Mouse (Mus musculus): ENCODE data around the gene Olfr686. TPM values are rescaled to one million over a fixed set of nuclear protein-coding genes. Genes with fewer than 3 reads are reported as not detected.

The Olfr686 gene
- not detected in 2 replicates for polyA plus RNA-seq (2015; fragmentation: Nextera tagmentation; extraction: Ambion mirVana)

DNA sequence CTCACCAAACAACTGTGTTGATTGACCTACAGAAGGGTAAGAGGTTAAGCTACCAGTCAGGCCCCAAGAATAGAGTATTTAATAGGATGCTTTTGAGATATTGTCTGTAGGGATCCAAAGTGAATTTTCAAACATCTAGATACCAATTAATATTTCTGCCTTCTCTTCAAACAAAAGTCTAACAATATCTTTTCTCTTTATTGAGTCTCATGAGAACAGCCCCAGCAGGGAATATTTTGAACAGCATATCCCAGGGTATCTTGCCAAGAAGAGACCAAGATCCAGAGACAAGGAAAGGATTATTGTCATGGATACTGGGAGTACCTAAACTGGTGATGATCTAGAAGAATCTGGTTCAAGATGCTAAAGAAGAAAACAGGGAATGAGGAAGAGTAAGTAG lies at the start of gene Olfr686:
Gene Olfr686, minus strand, starts transcription at position 101 of the 400 bp plus-strand sequence.
- no peaks in the 10 kb centered on the region for H3K9me3 ChIP-seq (replicated peaks)
- no peak for ATAC-seq (ENCODE audit: low read depth)
- no peak within 1 kb of the TSS for H3K9ac ChIP-seq
- no peak within 1 kb of the TSS for H3K4me3 ChIP-seq (replicated peaks)
- H3K36me3 ChIP-seq: no peaks in the 10 kb centered on the region
- no peaks in the 10 kb centered on the region for H3K4me1 ChIP-seq (replicated peaks)
- H3K4me2 ChIP-seq: no peak within 1 kb of the TSS
- no peaks in the 10 kb centered on the region for H3K27me3 ChIP-seq
- H3K27ac ChIP-seq: no peak within 1 kb of the TSS
- no peak for DNase-seq

DNA sequence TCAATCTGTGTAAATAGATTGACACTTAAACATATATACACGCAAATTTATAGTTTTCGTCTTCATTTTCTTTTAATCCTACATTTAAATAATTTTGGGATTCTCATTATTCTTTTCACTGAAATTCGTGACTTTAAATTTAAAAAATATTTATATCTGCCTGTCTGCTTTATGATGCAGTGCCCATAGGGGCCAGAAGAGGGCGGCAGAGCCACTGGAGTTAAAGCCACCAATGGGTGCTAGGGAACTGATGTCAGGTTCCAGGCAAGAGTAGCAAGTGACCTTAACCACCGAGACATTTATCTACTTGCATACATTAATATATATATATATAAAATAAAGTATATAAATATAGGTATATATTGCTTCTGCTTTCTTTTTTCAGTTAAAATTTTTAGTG lies 49.4 kb upstream of the Olfr686 start:
- no peaks in the 10 kb centered on the region for H3K9me3 ChIP-seq (replicated peaks)
- H3K4me3 ChIP-seq (replicated peaks): no peak overlapping the region
- H3K4me2 ChIP-seq: no peak overlapping the region
- ATAC-seq (ENCODE audit: low read depth) (no peak), DNase-seq (no peak)
- WGBS (ENCODE audit: insufficient replicate concordance): 42% methylated on average over 5 of the region's 5 CpGs
- no peaks in the 10 kb centered on the region for H3K4me1 ChIP-seq (replicated peaks)
- H3K27ac ChIP-seq: no peak overlapping the region
- no peaks in the 10 kb centered on the region for H3K36me3 ChIP-seq
- H3K27me3 ChIP-seq: no peaks in the 10 kb centered on the region
- H3K9ac ChIP-seq: no peak overlapping the region

DNA sequence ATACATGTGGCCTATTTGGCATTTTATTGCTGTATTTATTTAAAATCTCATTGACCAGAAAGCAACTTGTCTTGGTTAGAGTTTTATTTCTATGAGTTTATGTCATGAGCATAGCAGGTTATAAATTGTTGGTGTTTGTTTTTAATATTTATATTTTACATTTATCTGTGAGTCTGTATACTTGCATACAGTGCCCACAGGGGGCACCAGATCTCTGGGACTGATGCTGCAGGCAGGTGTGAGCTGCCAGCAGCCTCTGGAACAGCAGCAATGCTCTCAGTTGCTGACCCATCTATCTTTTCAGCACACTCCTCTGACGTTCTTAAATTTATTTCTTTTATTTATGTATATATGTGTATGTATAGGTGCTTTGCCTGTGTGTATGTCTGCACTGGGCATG lies 40.9 kb upstream of the Olfr686 start:
- Histone ChIP-seq H3K27ac (no peak overlapping the region), H3K27me3 (no peaks in the 10 kb centered on the region), H3K4me1 (replicated peaks) (no peaks in the 10 kb centered on the region), H3K9ac (no peak overlapping the region), H3K4me2 (no peak overlapping the region), H3K36me3 (no peaks in the 10 kb centered on the region), H3K4me3 (replicated peaks) (no peak overlapping the region), H3K9me3 (replicated peaks) (no peaks in the 10 kb centered on the region)
- DNase-seq (no peak), ATAC-seq (ENCODE audit: low read depth) (no peak)
- 13% methylated on average over 1 of the region's 1 CpGs for WGBS (ENCODE audit: insufficient replicate concordance)

DNA sequence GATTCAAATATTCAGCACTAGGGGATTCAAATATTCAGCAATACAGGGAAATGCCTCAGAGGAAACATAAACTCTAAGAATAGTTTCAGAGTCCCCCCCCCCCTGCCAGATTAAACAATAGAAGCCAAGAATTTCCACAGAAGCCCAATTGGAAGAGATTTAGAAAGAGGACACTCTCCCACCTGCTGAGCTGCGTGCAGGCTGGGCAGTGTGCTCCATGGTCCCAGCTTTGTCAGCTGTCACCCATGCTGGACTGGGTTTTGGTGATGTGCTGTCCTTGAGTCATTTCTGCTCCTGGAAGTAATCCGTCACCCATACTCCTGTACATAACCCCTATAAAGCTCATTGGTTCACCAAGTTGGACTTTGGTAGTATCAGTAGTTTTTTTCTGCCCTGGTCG lies 40.4 kb upstream of the Olfr686 start:
- DNase-seq (no peak), ATAC-seq (ENCODE audit: low read depth) (no peak)
- no peaks in the 10 kb centered on the region for H3K4me1 ChIP-seq (replicated peaks)
- H3K4me2 ChIP-seq: no peak overlapping the region
- H3K27ac ChIP-seq: no peak overlapping the region
- no peaks in the 10 kb centered on the region for H3K36me3 ChIP-seq
- H3K4me3 ChIP-seq (replicated peaks): no peak overlapping the region
- no peaks in the 10 kb centered on the region for H3K27me3 ChIP-seq
- no peak overlapping the region for H3K9ac ChIP-seq
- WGBS (ENCODE audit: insufficient replicate concordance): 67% methylated on average over 3 of the region's 3 CpGs
- no peaks in the 10 kb centered on the region for H3K9me3 ChIP-seq (replicated peaks)

DNA sequence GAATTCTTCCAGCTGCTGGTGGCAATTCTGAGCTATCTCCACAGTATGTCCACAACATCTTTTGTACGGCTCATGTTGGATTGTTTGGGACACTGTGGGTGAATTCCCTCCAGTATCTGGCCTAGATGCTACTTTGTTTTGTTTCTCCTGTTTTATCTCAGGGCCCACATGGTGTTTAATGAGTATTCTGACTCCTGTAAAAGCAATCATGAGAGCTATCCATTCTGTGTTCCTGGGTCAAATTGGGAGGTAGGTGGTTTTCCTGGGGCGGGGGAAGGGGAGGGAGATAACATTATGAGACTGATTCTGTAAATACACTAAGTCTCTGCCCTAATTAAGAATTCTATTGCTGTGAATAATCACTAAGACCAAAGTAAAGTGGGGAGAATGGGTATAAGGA lies 22.1 kb upstream of the Olfr686 start:
- no peaks in the 10 kb centered on the region for H3K36me3 ChIP-seq
- ATAC-seq (ENCODE audit: low read depth) (no peak), DNase-seq (no peak)
- no peak overlapping the region for H3K27ac ChIP-seq
- no peak overlapping the region for H3K4me2 ChIP-seq
- H3K4me1 ChIP-seq (replicated peaks): 0 out of 2 replicates have a peak, but pooled peaks cover 3% of the 10 kb centered on the region
- WGBS (ENCODE audit: insufficient replicate concordance): 69% methylated on average over 2 of the region's 2 CpGs
- H3K9me3 ChIP-seq (replicated peaks): no peaks in the 10 kb centered on the region
- no peaks in the 10 kb centered on the region for H3K27me3 ChIP-seq
- no peak overlapping the region for H3K4me3 ChIP-seq (replicated peaks)
- H3K9ac ChIP-seq: no peak overlapping the region

DNA sequence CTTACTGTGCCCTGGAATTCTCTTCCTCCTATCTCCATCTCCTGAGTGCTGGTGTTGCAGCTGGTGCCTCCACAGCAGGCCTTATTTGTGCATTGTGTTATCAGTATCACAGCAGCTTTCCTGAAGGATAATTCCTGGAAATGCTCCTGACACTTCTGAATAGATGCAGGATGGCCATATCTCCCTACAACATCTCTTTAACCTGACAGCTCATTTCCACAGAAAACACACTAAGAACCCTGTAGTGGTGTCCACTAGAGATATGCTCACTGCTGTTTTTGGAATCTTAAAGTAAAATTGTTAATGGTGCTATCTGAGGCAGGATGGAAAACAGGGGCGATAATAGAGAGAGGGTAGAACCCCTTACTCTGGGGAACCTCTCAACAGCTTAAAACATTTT lies 20.9 kb upstream of the Olfr686 start:
- DNase-seq: no peak
- H3K27ac ChIP-seq: no peak overlapping the region
- 50% methylated on average over 1 of the region's 1 CpGs for WGBS (ENCODE audit: insufficient replicate concordance)
- H3K36me3 ChIP-seq: no peaks in the 10 kb centered on the region
- peak; percentile 41; the same call in 1 of the 2 replicates for ATAC-seq (ENCODE audit: low read depth)
- no peaks in the 10 kb centered on the region for H3K27me3 ChIP-seq
- H3K4me1 ChIP-seq (replicated peaks): 0 out of 2 replicates have a peak, but pooled peaks cover 3% of the 10 kb centered on the region
- H3K4me3 ChIP-seq (replicated peaks): no peak overlapping the region
- no peak overlapping the region for H3K4me2 ChIP-seq
- no peaks in the 10 kb centered on the region for H3K9me3 ChIP-seq (replicated peaks)
- H3K9ac ChIP-seq: no peak overlapping the region

DNA sequence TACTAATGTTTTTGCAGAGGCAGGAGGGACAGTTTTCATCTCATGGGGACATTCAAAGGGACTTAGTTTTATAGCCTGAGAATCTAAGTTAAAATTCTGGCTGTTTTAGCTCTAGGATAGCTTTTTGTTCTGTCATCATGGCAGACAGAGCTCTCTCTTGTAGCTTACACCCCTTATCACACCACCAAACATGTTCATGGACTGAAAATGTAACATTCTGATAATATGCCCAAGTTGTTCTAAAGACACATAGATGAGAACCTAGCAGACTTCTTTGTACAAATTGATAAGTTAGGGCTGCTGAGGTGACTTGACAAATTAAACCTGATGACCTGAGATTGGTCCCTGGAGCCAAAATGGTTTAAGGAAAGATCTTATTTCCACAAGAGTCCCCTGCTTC lies 19.4 kb upstream of the Olfr686 start:
- no peaks in the 10 kb centered on the region for H3K9me3 ChIP-seq (replicated peaks)
- ATAC-seq (ENCODE audit: low read depth) (peak; percentile 81), DNase-seq (no peak)
- H3K36me3 ChIP-seq: no peaks in the 10 kb centered on the region
- H3K4me3 ChIP-seq (replicated peaks): no peak overlapping the region
- no peaks in the 10 kb centered on the region for H3K27me3 ChIP-seq
- no peak overlapping the region for H3K4me2 ChIP-seq
- 0 out of 2 replicates have a peak, but pooled peaks cover 3% of the 10 kb centered on the region for H3K4me1 ChIP-seq (replicated peaks)
- no peak overlapping the region for H3K27ac ChIP-seq
- no peak overlapping the region for H3K9ac ChIP-seq

DNA sequence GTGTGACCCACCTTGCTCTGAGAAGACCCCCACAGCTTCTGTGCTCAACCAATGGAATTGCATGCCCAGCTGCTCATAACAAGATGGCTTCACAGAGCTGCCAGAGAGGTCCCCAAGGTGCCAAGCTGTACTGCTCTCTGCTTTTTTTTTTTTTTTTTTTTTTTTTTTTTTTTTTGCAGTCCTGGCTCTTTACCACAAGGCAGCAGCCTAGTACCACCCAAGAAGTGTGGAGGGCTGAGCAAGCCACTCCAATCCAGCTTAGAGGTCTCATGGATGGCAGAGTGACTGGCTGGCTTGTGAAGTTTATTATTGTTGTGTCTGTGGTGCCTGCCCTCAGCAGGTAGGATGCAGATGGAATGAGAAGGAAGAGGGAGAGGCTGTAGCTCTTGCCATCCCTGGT lies 18.8 kb upstream of the Olfr686 start:
- Histone ChIP-seq H3K9me3 (replicated peaks) (no peaks in the 10 kb centered on the region), H3K4me2 (no peak overlapping the region), H3K27ac (no peak overlapping the region), H3K36me3 (no peaks in the 10 kb centered on the region), H3K4me3 (replicated peaks) (no peak overlapping the region), H3K9ac (no peak overlapping the region), H3K4me1 (replicated peaks) (0 out of 2 replicates have a peak, but pooled peaks cover 3% of the 10 kb centered on the region), H3K27me3 (no peaks in the 10 kb centered on the region)
- DNase-seq (no peak), ATAC-seq (ENCODE audit: low read depth) (no peak; the same call in 1 of the 2 replicates)

DNA sequence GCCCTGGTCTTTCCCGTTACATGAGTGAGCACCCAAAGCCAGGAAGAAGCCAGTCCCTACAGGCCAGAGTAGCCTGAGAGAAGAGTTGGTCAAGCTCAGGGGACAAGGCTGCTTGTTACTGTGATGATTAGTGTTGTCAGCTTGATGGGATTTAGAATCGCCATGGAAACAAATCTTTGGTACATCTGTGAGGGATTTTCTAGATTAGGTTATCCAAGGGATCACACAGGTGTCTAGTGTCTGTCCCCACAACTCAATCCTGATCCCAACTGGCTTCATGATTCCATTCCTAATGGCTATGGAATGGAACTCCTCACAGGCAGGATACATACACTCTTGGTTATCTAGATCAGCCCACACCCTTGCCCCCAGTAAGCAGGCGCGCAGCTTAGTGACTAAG lies 11.0 kb upstream of the Olfr686 start:
- no peak overlapping the region for H3K4me2 ChIP-seq
- DNase-seq (no peak), ATAC-seq (ENCODE audit: low read depth) (no peak)
- no peak overlapping the region for H3K27ac ChIP-seq
- WGBS (ENCODE audit: insufficient replicate concordance): 66% methylated on average over 4 of the region's 4 CpGs
- H3K9ac ChIP-seq: no peak overlapping the region
- no peak overlapping the region for H3K4me3 ChIP-seq (replicated peaks)
- no peaks in the 10 kb centered on the region for H3K4me1 ChIP-seq (replicated peaks)
- H3K27me3 ChIP-seq: no peaks in the 10 kb centered on the region
- H3K9me3 ChIP-seq (replicated peaks): no peaks in the 10 kb centered on the region
- H3K36me3 ChIP-seq: no peaks in the 10 kb centered on the region

DNA sequence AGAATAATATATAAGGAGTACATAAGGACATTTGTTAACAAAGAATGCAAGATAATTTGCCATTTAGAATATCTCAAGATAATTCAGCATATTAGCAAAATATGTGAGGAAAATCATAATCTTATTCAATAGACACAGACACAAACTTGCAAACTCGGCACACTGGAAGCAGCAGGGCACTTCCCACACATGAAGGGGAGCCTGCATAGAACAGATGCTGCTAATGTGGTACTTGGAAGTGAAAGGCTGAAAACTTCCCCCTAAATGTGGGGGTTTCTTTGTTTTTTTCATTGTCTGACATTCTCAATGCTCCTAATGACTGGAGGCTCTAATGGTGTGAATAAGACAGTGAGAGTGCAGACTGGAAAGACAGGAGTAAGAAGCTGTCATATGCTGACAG lies 7.5 kb upstream of the Olfr686 start:
- 37% methylated on average over 1 of the region's 1 CpGs for whole genome bisulfite sequencing (ENCODE audit: insufficient replicate concordance)
- no peak overlapping the region for H3K4me3 ChIP-seq (replicated peaks)
- DNase-seq (no peak), ATAC-seq (ENCODE audit: low read depth) (no peak)
- no peaks in the 10 kb centered on the region for H3K9me3 ChIP-seq (replicated peaks)
- H3K36me3 ChIP-seq: no peaks in the 10 kb centered on the region
- H3K4me2 ChIP-seq: no peak overlapping the region
- no peaks in the 10 kb centered on the region for H3K4me1 ChIP-seq (replicated peaks)
- no peak overlapping the region for H3K9ac ChIP-seq
- H3K27me3 ChIP-seq: no peaks in the 10 kb centered on the region
- H3K27ac ChIP-seq: no peak overlapping the region

DNA sequence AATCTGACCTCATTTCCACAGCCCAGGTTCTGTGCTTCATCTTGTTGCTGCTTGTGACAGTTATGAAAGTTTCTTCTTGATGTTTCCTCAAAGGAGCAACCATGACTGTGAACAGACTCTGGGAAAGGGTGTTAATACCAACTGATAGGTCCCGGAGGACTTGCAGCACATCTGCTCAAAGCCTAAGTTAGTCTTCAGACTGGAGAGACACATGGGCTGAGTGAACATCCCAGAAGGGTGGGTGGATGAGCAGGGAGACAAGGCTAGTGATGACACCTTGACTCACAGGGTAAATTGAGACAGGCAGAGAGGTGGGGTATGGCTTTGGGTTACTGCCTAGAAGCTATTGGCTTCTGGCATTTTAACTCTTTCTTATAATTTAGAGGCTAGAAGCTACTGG lies 21.4 kb downstream of the Olfr686 start, which contains the start of gene Olfr685:
Gene Olfr685, minus strand, starts transcription at position 101 of the 400 bp plus-strand sequence.
- Histone ChIP-seq H3K4me1 (replicated peaks) (no peaks in the 10 kb centered on the region), H3K4me3 (replicated peaks) (no peak within 1 kb of the TSS), H3K36me3 (no peaks in the 10 kb centered on the region), H3K27ac (no peak within 1 kb of the TSS), H3K4me2 (no peak within 1 kb of the TSS), H3K27me3 (no peaks in the 10 kb centered on the region), H3K9me3 (replicated peaks) (no peaks in the 10 kb centered on the region), H3K9ac (no peak within 1 kb of the TSS)
- WGBS (ENCODE audit: insufficient replicate concordance): 71% methylated on average over 1 of the region's 1 CpGs
- no peak for ATAC-seq (ENCODE audit: low read depth)
- DNase-seq: no peak

DNA sequence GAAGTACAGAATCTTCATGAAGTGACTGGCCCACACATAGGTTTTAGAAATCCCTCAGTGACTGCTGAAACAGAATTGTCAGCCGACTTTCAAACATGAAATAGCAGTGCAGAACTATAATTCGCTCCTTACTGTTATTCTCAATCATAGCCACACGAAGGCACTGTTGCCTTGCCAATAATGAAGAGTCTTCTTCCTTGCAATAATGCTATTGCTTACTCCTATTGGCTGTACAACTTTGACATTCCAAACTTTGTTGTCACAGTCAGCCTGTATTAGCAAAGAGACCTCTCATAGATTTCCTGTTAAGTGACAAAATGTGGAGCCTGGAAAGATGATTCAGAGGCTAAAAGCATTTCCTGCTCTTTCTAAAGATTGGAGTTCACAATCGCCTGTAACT lies 36.5 kb downstream of the Olfr686 start:
- Histone ChIP-seq H3K36me3 (no peaks in the 10 kb centered on the region), H3K9ac (no peak overlapping the region), H3K27ac (no peak overlapping the region), H3K9me3 (replicated peaks) (no peaks in the 10 kb centered on the region), H3K4me2 (no peak overlapping the region), H3K27me3 (no peaks in the 10 kb centered on the region), H3K4me3 (replicated peaks) (no peak overlapping the region), H3K4me1 (replicated peaks) (no peaks in the 10 kb centered on the region)
- ATAC-seq (ENCODE audit: low read depth) (no peak), DNase-seq (no peak)
- 37% methylated on average over 4 of the region's 4 CpGs for WGBS (ENCODE audit: insufficient replicate concordance)
